ENCODE assay signal across 16 mouse cellular contexts in genomic region chr5:103017637-103018036, GRCm38 (mm10).
"Had no signal": no experiment of that assay in that cellular context is flagged by ENCODE, and none has a peak within 500 bp of the region (broad histone marks: within the 10 kb centered on the region; RNA-seq: fewer than 3 reads in every experiment).

No protein-coding gene starts in this region.

- H3K4me3 ChIP-seq: neural tube, embryonic 13.5 days; neural tube, embryonic 15.5 days; stomach, embryonic 15.5 days had no signal

- DNase-seq: retina, postnatal 1 day; right cerebral cortex, adult 18-20 months; right cerebral cortex, postnatal 14 days; right cerebral cortex, postnatal 25 days; right cerebral cortex, postnatal 4 days; spleen, adult 18-20 months; thymus, adult 18-20 months; thymus, adult 2 months; thymus, postnatal 14 days; thymus, postnatal 25 days; thymus, postnatal 36 days; thymus, postnatal 4 days had no signal

- H3K27ac ChIP-seq: neural tube, embryonic 13.5 days; neural tube, embryonic 15.5 days; stomach, embryonic 15.5 days; stomach, postnatal 0 days had no signal
